Mouse (Mus musculus) kidney, embryonic 16.5 days (tissue): Measurements from ENCODE around the gene Rab40c. TPM values are rescaled to one million over a fixed set of nuclear protein-coding genes. Genes with fewer than 3 reads are reported as not detected.

Source experiments
- ATAC-seq: fragments of 200-750 bp; cut with Nextera tagmentation; 2 replicates; pipeline ENCODE4 v1.8.0; 2017; ENCODE audit warnings: moderate TSS enrichment; ENCODE audit not compliant: low FRiP score, low TSS enrichment
- H3K27ac ChIP-seq: fragments of 300-500 bp; sonication (generic); 2 replicates; pipeline ENCODE4 v1.5.1; 2014; ENCODE audit warnings: low read length
- H3K27me3 ChIP-seq: fragments of 300-500 bp; sonication (generic); 2 replicates; pipeline ENCODE4 v1.6.1; 2014; ENCODE audit warnings: low read length, control low read depth, mixed read lengths; ENCODE audit not compliant: insufficient read depth
- H3K36me3 ChIP-seq: fragments of 300-500 bp; sonication (generic); 2 replicates; pipeline ENCODE4 v1.6.1; 2014; ENCODE audit warnings: low read length, control low read depth, mixed read lengths; ENCODE audit not compliant: insufficient read depth
- H3K4me1 ChIP-seq: fragments of 300-500 bp; sonication (generic); 2 replicates; pipeline ENCODE4 v1.6.1; 2014; ENCODE audit warnings: low read length, control low read depth, mixed read lengths; ENCODE audit not compliant: insufficient read depth
- H3K4me2 ChIP-seq: fragments of 300-500 bp; sonication (generic); replicated peaks from 2 replicates; pipeline ENCODE4 v1.6.1; 2014; ENCODE audit warnings: low read depth, low read length
- H3K4me3 ChIP-seq: fragments of 300-500 bp; sonication (generic); 2 replicates; pipeline ENCODE4 v1.5.1; 2014; ENCODE audit warnings: mild to moderate bottlenecking, low read length
- H3K9ac ChIP-seq: fragments of 300-500 bp; sonication (generic); replicated peaks from 2 replicates; pipeline ENCODE4 v1.6.1; 2014; ENCODE audit warnings: low read length
- H3K9me3 ChIP-seq: fragments of 300-500 bp; sonication (generic); 2 replicates; pipeline ENCODE4 v1.6.1; 2016; ENCODE audit warnings: low read length, control low read depth
- WGBS: fragments of 180-500 bp; shearing (Covaris S2); extraction: QIAGEN DNeasy Blood & Tissue Kit; methylation state at CpG from one replicate; pipeline ENCODE4 v1.1.7; 2014; 5-methylcytosine and 5-hydroxymethylcytosine counted together
- polyA plus RNA-seq: library from polyadenylated mRNA; unstranded; fragments of >200 nt; fragmentation: Nextera tagmentation; extraction: Ambion mirVana; gene quantifications from 2 replicates; pipeline ENCODE4 v1.2.1, GENCODE M21; 2015

Gene Rab40c
- polyA plus RNA-seq, 1 experiment from 2014 or later, result 33.7 TPM

DNA sequence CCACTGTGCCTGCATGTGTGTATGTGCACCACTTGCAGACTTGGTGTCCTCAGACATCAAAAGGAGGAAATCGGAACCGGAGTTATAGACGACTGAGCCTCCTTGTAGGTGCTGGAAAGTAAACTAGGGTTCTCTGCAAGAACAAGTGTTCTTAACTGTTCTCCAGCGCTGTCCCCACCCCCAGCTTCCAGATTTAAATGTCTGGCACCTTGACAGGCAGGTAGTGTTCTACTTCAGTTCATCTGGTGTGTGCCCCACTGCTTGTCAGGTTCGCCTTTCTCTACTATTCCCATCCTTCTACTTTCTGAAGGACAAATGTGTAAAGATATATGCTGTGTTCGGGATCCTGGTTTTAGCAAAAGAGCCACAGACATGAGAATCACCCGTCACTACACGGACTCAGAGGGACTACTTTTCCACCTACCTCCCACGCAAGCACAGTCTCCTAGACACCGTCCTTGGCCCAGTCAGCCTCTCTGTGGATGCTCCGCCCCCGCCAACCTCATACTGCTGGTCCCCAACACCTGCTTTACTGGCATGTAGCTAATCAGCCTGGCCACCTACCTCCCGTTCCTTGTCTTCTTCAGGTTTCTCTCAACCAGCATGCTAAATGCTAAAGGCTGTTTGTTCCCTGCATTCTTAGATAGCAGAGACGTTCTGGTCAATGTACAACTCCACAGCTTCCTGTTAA is 6.2 kb downstream of the Rab40c start:
- Histone ChIP-seq H3K27ac (no peak overlapping the region), H3K27me3 (no peaks in the 10 kb centered on the region), H3K9ac (no peak overlapping the region), H3K4me3 (no peak overlapping the region), H3K36me3 (no peaks in the 10 kb centered on the region), H3K9me3 (no peaks in the 10 kb centered on the region), H3K4me1 (peaks cover 10% of the 10 kb centered on the region), H3K4me2 (no peak overlapping the region; the same call in 1 of the 2 replicates)
- WGBS, result 76% methylated on average over 14 of the region's 14 CpGs
- ATAC-seq, result no peak

GRCm38 (mm10) chr17:25911816-25912215 is 7.7 kb downstream of the Rab40c start:
- Histone ChIP-seq H3K4me3 (no peak overlapping the region), H3K27me3 (no peaks in the 10 kb centered on the region), H3K4me1 (peaks cover 2% of the 10 kb centered on the region; the same call in 1 of the 2 replicates), H3K9ac (no peak overlapping the region), H3K4me2 (no peak overlapping the region), H3K27ac (no peak overlapping the region), H3K36me3 (no peaks in the 10 kb centered on the region), H3K9me3 (no peaks in the 10 kb centered on the region)
- ATAC-seq, result no peak
- 93% methylated on average over 4 of the region's 4 CpGs for WGBS

- ATAC-seq, result no peak
- Histone ChIP-seq H3K9me3 (no peaks in the 10 kb centered on the region), H3K27ac (no peak overlapping the region), H3K4me1 (no peaks in the 10 kb centered on the region), H3K9ac (no peak overlapping the region), H3K4me3 (no peak overlapping the region), H3K36me3 (no peaks in the 10 kb centered on the region), H3K4me2 (no peak overlapping the region), H3K27me3 (no peaks in the 10 kb centered on the region)
- 86% methylated on average over 2 of the region's 2 CpGs for WGBS
These were observed 11.9 kb downstream of the Rab40c start for GRCm38 (mm10) chr17:25907640-25908039.

GRCm38 (mm10) chr17:25903061-25903460 is 16.5 kb downstream of the Rab40c start:
- Histone ChIP-seq H3K36me3 (peaks cover 6% of the 10 kb centered on the region; the same call in 1 of the 2 replicates), H3K27me3 (no peaks in the 10 kb centered on the region), H3K4me3 (no peak overlapping the region), H3K27ac (no peak overlapping the region), H3K9ac (no peak overlapping the region), H3K4me1 (no peaks in the 10 kb centered on the region), H3K4me2 (no peak overlapping the region), H3K9me3 (no peaks in the 10 kb centered on the region)
- ATAC-seq, result no peak
- 77% methylated on average over 3 of the region's 3 CpGs for whole genome bisulfite sequencing

DNA sequence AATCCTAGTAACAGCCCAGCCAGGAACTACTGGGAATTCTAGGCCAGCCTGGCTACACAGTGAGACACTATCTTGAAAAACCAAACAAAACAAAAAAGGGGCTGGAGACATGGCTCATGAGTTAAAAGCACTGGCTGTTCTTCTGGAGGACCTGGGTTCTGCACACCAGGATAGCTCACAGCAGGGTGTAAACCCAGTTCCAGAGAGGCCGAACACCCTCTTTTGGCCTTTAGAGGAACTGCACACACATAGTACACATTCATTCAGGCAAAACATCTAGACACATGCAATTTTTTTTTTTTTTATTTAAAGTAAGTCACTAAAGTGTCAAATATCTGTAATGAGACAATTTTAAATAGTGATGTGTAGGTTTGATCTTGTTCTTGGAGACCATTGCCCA is 19.3 kb downstream of the Rab40c start:
- WGBS, result 97% methylated on average over 1 of the region's 1 CpGs
- Histone ChIP-seq H3K4me1 (peaks cover 14% of the 10 kb centered on the region; the same call in 1 of the 2 replicates), H3K27ac (no peak overlapping the region), H3K4me2 (no peak overlapping the region), H3K27me3 (no peaks in the 10 kb centered on the region), H3K9ac (no peak overlapping the region), H3K4me3 (no peak overlapping the region), H3K9me3 (no peaks in the 10 kb centered on the region), H3K36me3 (peaks cover 6% of the 10 kb centered on the region; the same call in 1 of the 2 replicates)
- no peak for ATAC-seq

DNA sequence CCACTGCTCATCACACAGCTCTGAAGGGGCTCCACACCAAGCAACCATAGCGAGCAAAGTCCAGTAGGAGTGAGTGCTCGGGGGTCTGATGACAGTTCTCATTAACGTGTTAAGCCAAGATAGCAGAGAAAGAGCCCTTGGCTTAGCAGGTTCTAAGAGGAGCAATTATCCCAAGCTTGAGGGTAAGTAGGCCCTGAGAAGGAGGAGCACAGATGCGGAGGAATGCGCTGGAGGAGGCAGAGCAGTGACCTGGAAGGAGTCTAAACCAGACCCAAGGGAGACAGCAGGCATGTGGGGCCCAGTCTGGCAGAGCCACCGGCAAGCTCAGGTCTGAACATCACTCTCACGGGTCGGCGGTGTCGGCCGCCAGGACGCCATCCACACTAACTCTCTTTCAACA is 23.6 kb downstream of the Rab40c start:
- no peak overlapping the region for H3K4me2 ChIP-seq
- WGBS, result 49% methylated on average over 12 of the region's 12 CpGs
- ATAC-seq, result 0 out of 2 replicates have a peak, but pooled peaks have one; percentile 29
- no peaks in the 10 kb centered on the region for H3K9me3 ChIP-seq
- H3K4me3 ChIP-seq, result no peak overlapping the region
- H3K27ac ChIP-seq, result peak overlapping the region; percentile 11
- H3K27me3 ChIP-seq, result no peaks in the 10 kb centered on the region
- peaks cover 6% of the 10 kb centered on the region; the same call in 1 of the 2 replicates for H3K36me3 ChIP-seq
- H3K9ac ChIP-seq, result peak overlapping the region; percentile 2; the same call in 1 of the 2 replicates
- H3K4me1 ChIP-seq, result peaks cover 18% of the 10 kb centered on the region; the same call in 1 of the 2 replicates

GRCm38 (mm10) chr17:25895415-25895814 is 24.1 kb downstream of the Rab40c start:
- ATAC-seq, result no peak
- H3K36me3 ChIP-seq, result peaks cover under 1% of the 10 kb centered on the region; the same call in 1 of the 2 replicates

GRCm38 (mm10) chr17:25893975-25894617 is 25.4 kb downstream of the Rab40c start:
- H3K9ac ChIP-seq, result no peak overlapping the region
- H3K9me3 ChIP-seq, result no peaks in the 10 kb centered on the region
- H3K36me3 ChIP-seq, result 0 out of 2 replicates have a peak, but pooled peaks cover 5% of the 10 kb centered on the region
- H3K4me3 ChIP-seq, result no peak overlapping the region
- H3K4me2 ChIP-seq, result no peak overlapping the region
- WGBS, result 41% methylated on average over 2 of the region's 2 CpGs
- H3K27me3 ChIP-seq, result no peaks in the 10 kb centered on the region
- ATAC-seq, result peak; percentile 80
- peak overlapping the region; percentile 54; the same call in 1 of the 2 replicates for H3K27ac ChIP-seq
- H3K4me1 ChIP-seq, result peaks cover 18% of the 10 kb centered on the region; the same call in 1 of the 2 replicates

More at GRCm38 (mm10) chr17:25895415-25895814, 24.1 kb downstream of the Rab40c start:
- H3K27me3 ChIP-seq, result no peaks in the 10 kb centered on the region
- H3K4me2 ChIP-seq, result no peak overlapping the region
- peaks cover 18% of the 10 kb centered on the region; the same call in 1 of the 2 replicates for H3K4me1 ChIP-seq
- H3K4me3 ChIP-seq, result no peak overlapping the region
- H3K27ac ChIP-seq, result peak overlapping the region; percentile 11
- no peak overlapping the region for H3K9ac ChIP-seq
- H3K9me3 ChIP-seq, result no peaks in the 10 kb centered on the region
- WGBS, result 28% methylated on average over 2 of the region's 2 CpGs

DNA sequence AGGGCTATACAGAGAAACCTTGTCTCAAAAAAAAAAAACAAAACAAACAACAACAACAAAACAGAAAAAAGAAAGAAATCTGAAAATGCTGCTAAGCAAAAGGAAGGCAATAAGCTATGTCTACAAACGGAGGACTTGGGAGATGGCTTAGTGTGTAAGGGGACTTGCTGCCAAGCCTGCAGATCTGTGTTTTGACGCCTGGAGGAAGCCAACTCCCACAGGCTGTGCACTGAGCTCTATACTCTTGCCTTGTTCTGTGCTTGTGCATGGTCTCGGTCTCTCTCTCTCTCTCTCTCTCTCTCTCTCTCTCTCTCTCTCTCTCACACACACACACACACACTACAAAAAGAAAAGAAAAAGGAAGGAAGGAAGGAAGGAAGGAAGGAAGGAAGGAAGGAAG is 30.7 kb downstream of the Rab40c start:
- no peaks in the 10 kb centered on the region for H3K9me3 ChIP-seq
- no peak overlapping the region for H3K9ac ChIP-seq
- no peak overlapping the region for H3K4me3 ChIP-seq
- peaks cover 26% of the 10 kb centered on the region for H3K36me3 ChIP-seq
- no peaks in the 10 kb centered on the region for H3K4me1 ChIP-seq
- no peak overlapping the region for H3K27ac ChIP-seq
- H3K27me3 ChIP-seq, result no peaks in the 10 kb centered on the region
- 81% methylated on average over 3 of the region's 3 CpGs for WGBS
- ATAC-seq, result no peak
- no peak overlapping the region for H3K4me2 ChIP-seq

DNA sequence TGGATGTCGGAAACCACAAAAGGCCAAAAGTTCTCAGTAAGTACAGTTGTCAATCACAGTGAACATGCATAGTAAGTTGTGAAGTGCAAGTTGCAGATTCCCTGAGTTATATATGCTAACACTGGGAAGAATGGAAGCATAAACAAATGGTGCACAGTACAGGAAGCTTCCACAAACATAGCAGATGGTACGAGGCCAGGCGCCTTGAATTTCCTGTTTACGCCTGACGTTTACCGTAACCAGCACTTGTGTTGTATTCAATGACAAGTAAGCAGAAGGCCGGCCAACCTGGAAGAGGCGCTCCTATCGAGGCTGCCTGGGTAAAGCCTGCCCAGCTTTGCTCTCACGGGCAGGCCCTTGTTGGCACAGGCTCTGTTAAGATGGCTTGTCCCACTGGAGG is 32.1 kb downstream of the Rab40c start:
- H3K36me3 ChIP-seq, result peaks cover 39% of the 10 kb centered on the region
- no peaks in the 10 kb centered on the region for H3K27me3 ChIP-seq
- WGBS, result 83% methylated on average over 10 of the region's 10 CpGs
- H3K27ac ChIP-seq, result no peak overlapping the region
- H3K9me3 ChIP-seq, result no peaks in the 10 kb centered on the region
- no peaks in the 10 kb centered on the region for H3K4me1 ChIP-seq
- H3K9ac ChIP-seq, result no peak overlapping the region
- no peak overlapping the region for H3K4me3 ChIP-seq
- no peak for ATAC-seq
- H3K4me2 ChIP-seq, result no peak overlapping the region
